Mouse (Mus musculus): ENCODE data around the gene Nme2. TPM values are rescaled to one million over a fixed set of nuclear protein-coding genes. Genes with fewer than 3 reads are reported as not detected.
A peak's percentile ranks its signal among the peaks of the same experiment; 100 is the strongest.

Gene Nme2
- total RNA-seq (2021) (100 to 1,000 TPM; 351 to 505 TPM), polyA plus RNA-seq (2012; rRNA removed) (193 and 211 TPM in 2 replicates)
- long read RNA-seq, transcript Nme2-201 (5 exons, 1,012 nt), result major isoform, 208 of 291 reads
- long read RNA-seq, transcript Nme2-202 (4 exons, 734 nt), result minor isoform, 77 of 291 reads
- long read RNA-seq, partial matches to known transcripts, result 5 of 291 reads
- long read RNA-seq, other reads (novel, unspliced or antisense), result 1 of 291 reads

GRCm38 (mm10) chr11:93956159-93956558, at the start of gene Nme2:
Nme2 (minus strand) TSS chr11:93956259.
- no peak for DNase-seq

- DNase-seq, result no peak
Observed at GRCm38 (mm10) chr11:94003346-94003745, 47.3 kb upstream of the Nme2 start.

- no peak for DNase-seq
Observed at GRCm38 (mm10) chr11:93999276-93999675, 43.2 kb upstream of the Nme2 start.

- peak; percentile 47 for DNase-seq
Observed at GRCm38 (mm10) chr11:93997141-93997775, 41.2 kb upstream of the Nme2 start.

GRCm38 (mm10) chr11:93996306-93997140, 40.5 kb upstream of the Nme2 start:
- DNase-seq, result peak; percentile 71

- peak; percentile 97 for DNase-seq
Observed at GRCm38 (mm10) chr11:93995720-93996305, 39.8 kb upstream of the Nme2 start, which contains the start of gene Spag9. Spag9 (plus strand) TSS chr11:93996091.

- DNase-seq, result peak; percentile 94
Observed at GRCm38 (mm10) chr11:93995111-93995719, 39.2 kb upstream of the Nme2 start.

GRCm38 (mm10) chr11:93994531-93994930, 38.5 kb upstream of the Nme2 start:
- peak; percentile 12 for DNase-seq

- DNase-seq, result peak; percentile 16
Observed at GRCm38 (mm10) chr11:93988328-93989062, 32.4 kb upstream of the Nme2 start.

GRCm38 (mm10) chr11:93987625-93988327, 31.7 kb upstream of the Nme2 start:
- DNase-seq, result peak; percentile 50

GRCm38 (mm10) chr11:93987026-93987425, 31.0 kb upstream of the Nme2 start:
- no peak for DNase-seq

GRCm38 (mm10) chr11:93986298-93986697, 30.2 kb upstream of the Nme2 start:
- no peak for DNase-seq

GRCm38 (mm10) chr11:93985265-93985664, 29.2 kb upstream of the Nme2 start:
- no peak for DNase-seq

GRCm38 (mm10) chr11:93984619-93985018, 28.6 kb upstream of the Nme2 start:
- no peak for DNase-seq

GRCm38 (mm10) chr11:93979502-93980049, 23.5 kb upstream of the Nme2 start:
- no peak for DNase-seq

GRCm38 (mm10) chr11:93972951-93973350, 16.9 kb upstream of the Nme2 start:
- DNase-seq, result no peak

- no peak for DNase-seq
Observed at GRCm38 (mm10) chr11:93969799-93970198, 13.7 kb upstream of the Nme2 start.

- no peak for DNase-seq
Observed at GRCm38 (mm10) chr11:93969171-93969570, 13.1 kb upstream of the Nme2 start.

GRCm38 (mm10) chr11:93968848-93969128, 12.7 kb upstream of the Nme2 start:
- no peak for DNase-seq

GRCm38 (mm10) chr11:93968005-93968847, 12.2 kb upstream of the Nme2 start, which contains the start of the genes Gm20390 and Nme1:
Gm20390 (minus strand) TSS chr11:93968293.
Nme1 (minus strand) TSS chr11:93968521.
- peak; percentile 97 for DNase-seq
